Mouse (Mus musculus) embryonic fibroblast, embryonic 13.5 days (primary cell): Measurements from ENCODE around the gene Gm10643.

Experiments used
- CTCF ChIP-seq: IDR thresholded peaks from 2 replicates; pipeline ENCODE4 v1.5.1; 2011; ENCODE audit warnings: mild to moderate bottlenecking, control low read depth, low read length, moderate library complexity, borderline replicate concordance; ENCODE audit not compliant: insufficient read depth
- POLR2A ChIP-seq: IDR thresholded peaks from 2 replicates; pipeline ENCODE4 v1.6.1; 2011; ENCODE audit warnings: low read depth, mild to moderate bottlenecking, control low read depth, low read length, moderate library complexity

DNA sequence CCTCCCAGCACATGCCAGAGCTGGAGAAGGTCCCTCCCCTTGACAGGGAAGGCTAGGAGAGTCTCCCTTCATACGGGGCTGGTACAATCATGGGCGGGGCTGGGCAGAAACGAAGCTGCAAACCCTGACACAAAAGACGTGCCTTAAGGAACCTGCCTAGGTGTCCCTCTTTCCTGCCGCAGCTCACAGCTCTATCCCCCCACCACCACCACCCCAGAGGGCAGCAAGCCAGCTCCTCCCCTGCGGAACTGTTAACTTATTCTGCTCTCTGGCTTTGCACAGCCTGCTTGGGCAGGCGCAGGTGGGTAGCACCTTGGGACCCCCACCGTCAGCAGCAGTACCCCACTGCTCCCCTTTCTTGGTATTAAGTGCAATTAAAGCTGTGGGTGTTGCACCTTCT lies 31.1 kb upstream of the Gm10643 start:
- TF ChIP-seq POLR2A: no peak
- TF ChIP-seq CTCF: no peak
